Mouse (Mus musculus) cortical plate, adult 2 months (tissue): ENCODE results near the gene Gab2.

ENCODE experiments used
- CTCF ChIP-seq: fragments of 200-500 bp; IDR thresholded peaks from 2 replicates; pipeline ENCODE4 v1.5.1; 2011; ENCODE audit warnings: mild to moderate bottlenecking, control low read depth, low read length; ENCODE audit not compliant: insufficient read depth; ENCODE audit errors: extremely low read depth
- POLR2A ChIP-seq: fragments of 200-500 bp; IDR thresholded peaks from 2 replicates; pipeline ENCODE4 v1.6.1; 2011; ENCODE audit warnings: mild to moderate bottlenecking, low read length, control low read depth; ENCODE audit not compliant: insufficient read depth; ENCODE audit errors: extremely low read depth

DNA sequence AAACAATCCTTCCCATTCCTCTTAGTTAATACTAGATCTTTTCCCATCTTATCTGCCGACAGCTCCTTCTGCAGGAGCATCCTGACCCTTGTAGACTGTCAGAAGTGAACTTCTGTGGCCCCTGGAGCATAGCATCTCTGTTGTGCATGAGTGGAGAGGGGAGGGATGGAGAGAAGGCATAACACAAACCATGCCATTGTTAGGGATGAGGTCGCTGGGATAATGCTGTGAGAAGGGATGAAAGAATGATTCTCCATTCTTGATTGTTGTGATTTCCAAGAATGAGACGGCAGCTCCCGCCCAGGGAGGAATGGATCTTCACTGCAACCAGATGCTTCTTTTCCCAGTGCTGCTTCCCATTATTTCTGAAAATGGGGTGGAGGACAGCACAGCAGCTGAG lies 102.0 kb downstream of the Gab2 start:
- no peak for TF ChIP-seq CTCF
- no peak for TF ChIP-seq POLR2A
